Mouse (Mus musculus): ENCODE measurements around the gene H2-Oa.

Gene H2-Oa

GRCm38 (mm10) chr17:34101604-34102032, 9.5 kb downstream of the H2-Oa start:
- DNase-seq (ENCODE audit: low spot score): peak; percentile 95

- no peak for DNase-seq (ENCODE audit: low spot score)
These were observed 10.7 kb downstream of the H2-Oa start for GRCm38 (mm10) chr17:34102831-34103230.

- no peak for DNase-seq (ENCODE audit: low spot score)
These were observed 12.7 kb downstream of the H2-Oa start for GRCm38 (mm10) chr17:34104804-34105203.

- no peak for DNase-seq (ENCODE audit: low spot score)
These were observed 14.4 kb downstream of the H2-Oa start for GRCm38 (mm10) chr17:34106555-34106954.

GRCm38 (mm10) chr17:34107109-34107867, 15.1 kb downstream of the H2-Oa start:
- DNase-seq (ENCODE audit: low spot score): no peak

- DNase-seq (ENCODE audit: low spot score): no peak
These were observed 16.3 kb downstream of the H2-Oa start for GRCm38 (mm10) chr17:34108460-34108859.

- no peak for DNase-seq (ENCODE audit: low spot score)
These were observed 17.1 kb downstream of the H2-Oa start for GRCm38 (mm10) chr17:34109038-34109805.

- DNase-seq (ENCODE audit: low spot score): no peak
These were observed 17.7 kb downstream of the H2-Oa start for GRCm38 (mm10) chr17:34109806-34110195.

- no peak for DNase-seq (ENCODE audit: low spot score)
These were observed 18.2 kb downstream of the H2-Oa start for GRCm38 (mm10) chr17:34110309-34110708.

GRCm38 (mm10) chr17:34114114-34114513, 22.0 kb downstream of the H2-Oa start:
- DNase-seq (ENCODE audit: low spot score): no peak

GRCm38 (mm10) chr17:34116736-34117370, 24.7 kb downstream of the H2-Oa start:
- DNase-seq (ENCODE audit: low spot score): no peak

GRCm38 (mm10) chr17:34117421-34118112, 25.4 kb downstream of the H2-Oa start:
- no peak for DNase-seq (ENCODE audit: low spot score)

GRCm38 (mm10) chr17:34118113-34118872, 26.2 kb downstream of the H2-Oa start:
- peak; percentile 51 for DNase-seq (ENCODE audit: low spot score)

- DNase-seq (ENCODE audit: low spot score): no peak
These were observed 26.7 kb downstream of the H2-Oa start for GRCm38 (mm10) chr17:34118873-34119248.

- DNase-seq (ENCODE audit: low spot score): peak; percentile 98
These were observed 27.4 kb downstream of the H2-Oa start, which contains the start of gene H2-DMa for GRCm38 (mm10) chr17:34119249-34120179. H2-DMa (plus strand) TSS chr17:34119541.

GRCm38 (mm10) chr17:34120180-34120723, 28.1 kb downstream of the H2-Oa start:
- peak; percentile 79 for DNase-seq (ENCODE audit: low spot score)

- peak; percentile 83 for DNase-seq (ENCODE audit: low spot score)
These were observed 28.7 kb downstream of the H2-Oa start for GRCm38 (mm10) chr17:34120814-34121171.

GRCm38 (mm10) chr17:34121172-34121878, 29.2 kb downstream of the H2-Oa start:
- DNase-seq (ENCODE audit: low spot score): peak; percentile 81

- no peak for DNase-seq (ENCODE audit: low spot score)
These were observed 29.7 kb downstream of the H2-Oa start for GRCm38 (mm10) chr17:34121879-34122187.

Measured in urinary bladder, postnatal 25 days (tissue).